Mouse (Mus musculus) stomach, postnatal 0 days (tissue): Measurements from ENCODE around the gene Ncaph. TPM values are rescaled to one million over a fixed set of nuclear protein-coding genes. Genes with fewer than 3 reads are reported as not detected.
"Not testable (repeated sequence)": the region's sequence is repeated elsewhere in the genome, so short reads cannot be mapped to it uniquely, and the experiment has no call there.

ENCODE experiments used
- ATAC-seq: fragments of 200-750 bp; cut with Nextera tagmentation; 2 replicates; pipeline ENCODE4 v1.8.0; 2017; ENCODE audit not compliant: low FRiP score, low TSS enrichment
- DNase-seq: peaks from one replicate; pipeline ENCODE4 v3.0.0-alpha.2; 2016; ENCODE audit warnings: low spot score
- H3K27ac ChIP-seq: fragments of 300-500 bp; sonication (generic); replicated peaks from 2 replicates; pipeline ENCODE4 v1.5.1; 2014; ENCODE audit warnings: mild to moderate bottlenecking, control low read depth
- H3K27me3 ChIP-seq: fragments of 300-500 bp; sonication (generic); 2 replicates; pipeline ENCODE4 v1.6.1; 2014; ENCODE audit warnings: low read length; ENCODE audit not compliant: control insufficient read depth, insufficient read depth
- H3K36me3 ChIP-seq: fragments of 300-500 bp; sonication (generic); 2 replicates; pipeline ENCODE4 v1.6.1; 2014; ENCODE audit warnings: low read length, mixed read lengths; ENCODE audit not compliant: control insufficient read depth, insufficient read depth
- H3K4me1 ChIP-seq: fragments of 300-500 bp; sonication (generic); replicated peaks from 2 replicates; pipeline ENCODE4 v1.6.1; 2014; ENCODE audit warnings: antibody characterized with exemption; ENCODE audit not compliant: control insufficient read depth, insufficient read depth
- H3K4me2 ChIP-seq: fragments of 300-500 bp; sonication (generic); replicated peaks from 2 replicates; pipeline ENCODE4 v1.6.1; 2014; ENCODE audit warnings: low read depth, mild to moderate bottlenecking, control low read depth, moderate library complexity
- H3K4me3 ChIP-seq: fragments of 300-500 bp; sonication (generic); 2 replicates; pipeline ENCODE4 v1.5.1; 2014; ENCODE audit warnings: low read depth, low read length, control low read depth
- H3K9ac ChIP-seq: fragments of 300-500 bp; sonication (generic); 2 replicates; pipeline ENCODE4 v1.6.1; 2014; ENCODE audit warnings: mild to moderate bottlenecking, low read length, control low read depth, mixed read lengths
- H3K9me3 ChIP-seq: fragments of 300-500 bp; sonication (generic); 2 replicates; pipeline ENCODE4 v1.6.1; 2016; ENCODE audit warnings: low read length; ENCODE audit not compliant: control insufficient read depth
- CTCF ChIP-seq: IDR thresholded peaks from 2 replicates; pipeline ENCODE4 v1.5.1; 2016; ENCODE audit warnings: antibody characterized with exemption, low read depth, mild to moderate bottlenecking, moderate library complexity
- EP300 ChIP-seq: optimal IDR thresholded peaks from 2 replicates; pipeline ENCODE3; 2016; ENCODE audit warnings: antibody characterized with exemption
- WGBS: fragments of 180-500 bp; shearing (Covaris S2); extraction: QIAGEN DNeasy Blood & Tissue Kit; methylation state at CpG from one replicate; pipeline ENCODE4 v1.1.7; 2014; 5-methylcytosine and 5-hydroxymethylcytosine counted together
- polyA plus RNA-seq: library from polyadenylated mRNA; unstranded; fragments of >200 nt; fragmentation: Nextera tagmentation; extraction: Ambion mirVana; gene quantifications from 2 replicates; pipeline ENCODE4 v1.2.1, GENCODE M21; 2015

The Ncaph gene
- polyA plus RNA-seq: 14.5 and 18.3 TPM in 2 replicates

- TF ChIP-seq EP300 (no peak), CTCF (no peak)
- Histone ChIP-seq H3K9ac (peak within 1 kb of the TSS; percentile 74), H3K9me3 (no peaks in the 10 kb centered on the region), H3K36me3 (no peaks in the 10 kb centered on the region), H3K27me3 (no peaks in the 10 kb centered on the region), H3K27ac (peak within 1 kb of the TSS; percentile 94), H3K4me1 (0 out of 2 replicates have a peak, but pooled peaks cover 2% of the 10 kb centered on the region), H3K4me3 (peak within 1 kb of the TSS; percentile 84), H3K4me2 (peak within 1 kb of the TSS; percentile 76)
- ATAC-seq: peak; percentile 88
- 1% methylated on average over 57 of the region's 57 CpGs for WGBS
- peak; percentile 95 for DNase-seq
Measured at GRCm38 (mm10) chr2:127133621-127134461, at the start of gene Ncaph. Gene Ncaph (minus strand): TSS chr2:127133954.

GRCm38 (mm10) chr2:127182598-127183381, 49.0 kb upstream of the Ncaph start:
- TF ChIP-seq CTCF (no peak), EP300 (no peak)
- no peaks in the 10 kb centered on the region for H3K36me3 ChIP-seq
- peak overlapping the region; percentile 73 for H3K9ac ChIP-seq
- WGBS: 1% methylated on average over 17 of the region's 17 CpGs
- peak overlapping the region; percentile 69 for H3K4me2 ChIP-seq
- no peaks in the 10 kb centered on the region for H3K4me1 ChIP-seq
- ATAC-seq (peak; percentile 100), DNase-seq (peak; percentile 80)
- no peaks in the 10 kb centered on the region for H3K9me3 ChIP-seq
- H3K27me3 ChIP-seq: no peaks in the 10 kb centered on the region
- peak overlapping the region; percentile 84 for H3K27ac ChIP-seq
- peak overlapping the region; percentile 45 for H3K4me3 ChIP-seq

- peak; percentile 72 for TF ChIP-seq CTCF
- not testable (repeated sequence) for H3K9me3 ChIP-seq, DNase-seq, H3K36me3 ChIP-seq, ATAC-seq, H3K4me2 ChIP-seq, H3K9ac ChIP-seq, H3K4me1 ChIP-seq, H3K27ac ChIP-seq, H3K4me3 ChIP-seq, H3K27me3 ChIP-seq
- 0% methylated on average over 1 of the region's 1 CpGs for WGBS
Measured at GRCm38 (mm10) chr2:127166261-127166660, 32.5 kb upstream of the Ncaph start.

- TF ChIP-seq CTCF (no peak), EP300 (no peak)
- no peak for ATAC-seq
- 47% methylated on average over 4 of the region's 4 CpGs for WGBS
Measured at GRCm38 (mm10) chr2:127165675-127166074, 31.9 kb upstream of the Ncaph start.

GRCm38 (mm10) chr2:127145699-127146098, 11.9 kb upstream of the Ncaph start:
- 79% methylated on average over 3 of the region's 3 CpGs for WGBS
- Histone ChIP-seq H3K27me3 (no peaks in the 10 kb centered on the region), H3K4me1 (peaks cover 2% of the 10 kb centered on the region; the same call in 1 of the 2 replicates), H3K9ac (no peak overlapping the region), H3K9me3 (no peaks in the 10 kb centered on the region), H3K4me2 (no peak overlapping the region), H3K27ac (no peak overlapping the region), H3K36me3 (0 out of 2 replicates have a peak, but pooled peaks cover 7% of the 10 kb centered on the region), H3K4me3 (no peak overlapping the region)
- DNase-seq (no peak), ATAC-seq (no peak)
- no peak for TF ChIP-seq CTCF

More at GRCm38 (mm10) chr2:127165675-127166074, 31.9 kb upstream of the Ncaph start:
- H3K4me1 ChIP-seq: no peaks in the 10 kb centered on the region
- H3K27ac ChIP-seq: no peak overlapping the region
- no peaks in the 10 kb centered on the region for H3K36me3 ChIP-seq
- no peaks in the 10 kb centered on the region for H3K9me3 ChIP-seq
- no peak overlapping the region for H3K4me2 ChIP-seq
- no peak overlapping the region for H3K9ac ChIP-seq
- H3K27me3 ChIP-seq: no peaks in the 10 kb centered on the region
- no peak for DNase-seq
- H3K4me3 ChIP-seq: no peak overlapping the region
